Mouse (Mus musculus): ENCODE results near the gene Brpf1.

Gene Brpf1

DNA sequence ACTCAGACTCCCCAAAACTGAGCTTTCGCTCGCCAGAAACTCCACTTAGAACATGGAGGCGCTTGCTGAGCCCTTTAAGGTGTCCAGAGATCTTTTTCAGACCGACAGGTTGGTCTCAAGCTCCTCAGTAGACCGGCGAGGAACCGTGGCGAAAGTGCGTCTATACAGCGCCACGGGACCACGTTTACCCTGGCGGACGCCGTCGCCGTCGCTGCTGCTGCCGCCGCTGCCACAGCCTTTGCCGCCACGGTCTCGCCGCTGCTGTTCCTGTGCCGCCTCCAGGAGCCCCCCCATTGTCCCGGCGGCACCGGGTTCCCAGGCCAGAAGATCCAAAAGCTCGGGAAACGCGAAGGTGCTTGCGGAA, at the start of gene Brpf1:
Gene Brpf1, plus strand, starts transcription at position 152 of the 364 bp plus-strand sequence.
- DNase-seq, result no peak

DNA sequence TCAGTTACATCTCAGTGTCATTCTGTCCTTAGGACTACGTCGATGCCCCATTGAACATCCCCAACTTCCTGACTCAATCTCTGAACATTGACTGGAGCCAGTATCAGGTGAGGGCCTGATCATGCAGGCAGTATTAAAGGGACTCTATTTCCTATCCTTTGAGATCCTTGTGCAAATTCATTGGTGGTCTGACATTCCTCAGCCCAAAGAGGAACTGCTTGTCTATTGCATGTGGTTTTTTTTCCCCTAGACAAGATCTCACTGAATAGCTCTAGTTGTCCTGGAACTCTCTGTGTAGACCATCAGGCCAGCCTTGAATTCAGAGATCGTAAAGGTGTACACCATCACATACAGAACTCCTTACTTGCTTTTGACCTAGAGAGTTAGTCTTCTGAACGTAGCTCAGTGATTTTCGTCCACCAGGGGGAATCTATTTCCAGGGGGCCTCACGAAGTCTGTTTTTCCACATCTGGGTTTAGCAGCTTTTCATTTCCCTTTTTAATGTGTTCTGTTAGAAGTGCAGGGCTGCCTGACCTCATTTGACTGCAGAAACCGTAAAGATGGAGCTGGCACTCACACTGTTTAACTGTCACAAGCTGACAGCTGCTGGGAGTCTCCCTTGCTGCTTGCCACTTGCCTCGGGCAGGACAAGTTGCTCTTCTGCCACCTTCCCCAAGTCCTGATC, 45.6 kb upstream of the Brpf1 start:
- DNase-seq, result no peak

DNA sequence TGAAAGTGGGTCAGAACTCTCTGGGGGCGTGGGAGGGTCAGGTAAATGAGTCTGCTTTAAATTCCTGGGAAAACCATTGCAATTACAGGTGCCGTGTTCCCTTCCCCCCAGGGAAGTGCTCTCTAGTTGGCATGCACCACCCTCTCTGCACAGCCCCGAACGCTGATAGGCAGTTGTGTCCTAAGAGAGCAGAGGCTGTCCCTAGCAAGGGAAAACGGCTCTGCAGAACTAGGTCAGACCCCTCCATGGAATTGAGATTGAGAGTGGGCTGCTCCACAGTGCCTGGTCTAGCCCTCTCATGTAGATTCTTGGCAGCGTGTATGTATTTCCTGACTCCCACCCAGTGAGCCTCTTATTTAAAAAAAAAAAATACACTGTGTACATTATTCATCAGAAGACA, 43.4 kb upstream of the Brpf1 start:
- DNase-seq, result no peak

DNA sequence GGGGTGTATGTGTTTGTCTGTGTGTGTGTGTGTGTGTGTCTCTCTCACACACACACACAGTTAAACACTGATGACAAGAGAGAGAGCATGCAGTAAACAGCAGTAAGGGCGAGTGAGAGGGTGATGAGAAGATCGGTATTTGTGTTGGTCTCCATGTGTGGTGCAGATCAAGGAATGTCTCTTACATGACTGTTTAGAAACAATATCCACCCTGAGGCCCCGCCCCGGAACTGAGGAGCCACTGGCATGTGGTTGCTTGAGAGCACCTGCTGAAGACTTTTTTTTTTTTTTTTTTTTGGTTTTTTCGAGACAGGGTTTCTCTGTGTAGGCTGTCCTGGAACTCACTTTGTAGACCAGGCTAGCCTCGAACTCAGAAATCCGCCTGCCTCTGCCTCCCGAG, 42.5 kb upstream of the Brpf1 start:
- no peak for DNase-seq

DNA sequence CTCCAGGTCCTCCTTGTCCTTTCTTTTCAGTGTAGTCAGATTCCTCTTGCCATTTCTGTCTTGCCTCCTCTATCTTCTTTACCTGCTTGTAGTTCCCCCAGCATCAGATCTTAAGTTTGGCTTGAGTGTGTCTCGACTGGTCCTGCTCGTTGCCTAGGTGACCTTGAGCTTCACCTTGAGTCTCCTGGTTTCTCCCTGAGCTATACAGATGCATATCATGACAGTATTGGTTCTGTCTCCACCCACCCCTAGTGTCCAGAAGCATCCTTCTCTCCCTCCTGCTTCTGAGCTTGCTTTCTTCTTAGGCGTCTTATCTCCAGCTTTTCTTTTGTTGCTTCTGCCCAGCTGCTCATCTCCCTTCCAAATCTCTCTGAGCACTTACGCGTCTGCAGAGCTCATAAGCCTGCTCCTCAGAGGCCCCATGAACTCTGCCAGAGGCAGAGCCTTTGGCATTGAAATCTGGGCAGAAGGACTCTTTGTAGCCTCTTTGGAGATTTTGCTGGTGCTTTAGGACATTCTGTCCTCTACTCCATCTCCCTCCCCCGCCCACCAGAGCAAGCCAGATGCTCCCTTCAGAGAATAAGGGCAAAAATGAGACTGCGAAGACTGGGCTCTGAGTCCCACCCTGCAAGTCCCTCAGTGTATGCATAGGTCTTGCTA, 39.8 kb upstream of the Brpf1 start:
- DNase-seq, result no peak

DNA sequence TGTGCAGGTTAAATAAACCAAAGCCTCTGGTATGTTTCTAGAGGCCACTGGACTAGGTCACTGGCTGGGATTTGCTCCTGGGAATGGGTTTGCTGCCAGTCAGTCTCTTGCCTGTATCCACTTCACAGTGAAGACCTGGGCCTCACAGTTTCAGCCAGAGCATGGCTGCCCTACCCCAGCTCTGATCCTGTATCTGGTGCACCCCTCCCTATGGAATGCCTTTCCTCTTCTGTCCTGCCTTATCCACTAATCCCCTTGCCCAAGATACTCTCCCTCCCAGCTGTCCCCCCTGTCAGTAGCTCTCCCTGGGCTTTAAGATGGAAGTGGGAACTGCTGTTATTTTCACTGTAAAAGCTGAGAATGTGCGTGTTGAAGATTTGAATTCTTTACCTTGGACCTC, 38.9 kb upstream of the Brpf1 start:
- DNase-seq, result no peak

DNA sequence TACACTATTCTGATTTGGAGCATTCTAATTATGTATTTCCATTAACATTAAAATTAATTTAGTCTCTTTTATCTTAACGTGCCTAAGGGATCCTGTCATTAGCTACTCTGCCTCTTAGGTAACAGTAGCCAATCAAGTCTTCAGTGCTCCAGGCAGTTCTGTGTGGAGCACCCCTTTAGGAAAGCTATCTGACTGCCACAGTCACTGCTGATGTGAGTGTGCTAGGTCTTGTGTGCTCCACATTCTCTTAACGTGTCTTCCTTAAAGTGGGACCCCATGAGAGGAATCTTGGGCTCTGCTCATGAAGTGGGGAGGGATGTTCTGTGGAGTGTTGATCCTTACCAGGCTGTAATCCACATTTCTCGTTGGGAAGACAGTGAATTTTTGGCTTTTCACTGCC, 34.6 kb upstream of the Brpf1 start:
- no peak for DNase-seq

DNA sequence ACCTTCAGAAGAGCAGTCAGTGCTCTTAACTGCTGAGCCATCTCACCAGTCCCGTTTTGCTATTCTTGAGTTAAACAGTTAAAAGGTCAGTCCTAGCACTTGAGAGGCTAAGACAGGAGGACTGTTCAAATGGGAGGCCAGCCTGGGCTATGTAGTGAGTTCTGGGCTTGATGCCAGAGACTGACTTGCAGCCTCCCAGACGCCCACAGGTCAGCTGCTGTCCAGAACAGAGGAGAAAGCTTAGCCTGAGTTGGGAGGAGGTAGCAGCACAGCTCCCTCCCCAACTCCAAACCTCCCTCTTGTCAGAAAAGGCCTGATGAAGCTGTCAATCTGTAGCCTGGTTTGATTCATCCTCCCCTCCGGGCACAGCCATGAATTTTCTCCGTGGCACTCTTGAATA, 30.1 kb upstream of the Brpf1 start:
- no peak for DNase-seq

DNA sequence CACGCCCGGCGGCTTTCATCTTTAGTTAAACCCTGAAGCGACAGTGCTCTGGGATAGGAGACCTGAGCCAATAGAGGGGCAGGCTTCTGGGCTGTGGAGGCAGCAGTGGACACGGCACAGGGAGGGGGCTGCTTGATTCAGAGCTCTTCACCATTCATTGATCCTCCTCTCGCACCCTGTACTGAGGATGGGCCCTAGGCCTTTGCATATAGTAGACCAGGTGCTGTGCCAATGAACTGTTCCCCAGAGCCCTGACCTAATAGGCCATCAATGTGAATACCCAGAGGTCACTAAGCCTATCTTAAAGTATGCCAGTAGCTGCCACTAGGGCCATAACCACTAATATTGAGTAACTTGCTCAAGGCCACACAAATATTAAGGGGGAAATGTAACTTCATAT, 25.3 kb upstream of the Brpf1 start:
- no peak for DNase-seq

DNA sequence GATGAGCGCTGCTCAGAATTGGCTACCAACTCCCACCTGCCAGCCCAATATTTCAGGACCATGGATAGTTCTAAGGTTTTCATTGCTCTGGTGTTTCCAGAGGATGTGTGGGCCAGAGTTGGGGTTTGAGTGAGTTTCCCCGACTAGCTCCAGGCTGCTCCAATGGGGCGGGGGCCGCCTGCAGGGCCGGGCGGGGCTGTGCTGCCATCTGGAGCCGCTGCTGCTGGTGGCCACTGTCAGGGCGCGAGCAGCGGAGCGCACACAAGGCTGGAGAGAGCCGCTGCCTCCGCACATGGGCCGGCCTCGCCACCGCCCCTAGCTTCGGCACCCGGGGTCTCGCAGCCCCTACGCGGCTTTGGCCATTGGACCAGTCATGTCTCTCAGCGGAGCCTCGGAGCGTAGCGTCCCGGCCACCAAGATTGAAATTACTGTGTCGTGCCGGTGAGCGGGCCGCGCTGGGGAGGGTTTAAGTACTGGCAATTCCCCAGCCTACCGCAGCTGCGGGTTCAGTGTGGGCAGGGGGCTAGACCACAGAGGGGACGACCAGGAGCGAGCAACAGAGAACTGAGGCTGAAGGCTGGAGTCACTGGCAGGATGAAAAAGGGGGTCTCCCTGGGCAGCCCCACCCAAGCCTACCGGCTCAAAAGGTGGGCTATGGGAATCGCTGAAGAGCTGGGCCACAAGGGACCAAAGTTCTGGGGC, 24.7 kb upstream of the Brpf1 start, which contains the start of gene Cpne9:
Gene Cpne9, plus strand, starts transcription at position 207 of the 702 bp plus-strand sequence.
- no peak for DNase-seq

DNA sequence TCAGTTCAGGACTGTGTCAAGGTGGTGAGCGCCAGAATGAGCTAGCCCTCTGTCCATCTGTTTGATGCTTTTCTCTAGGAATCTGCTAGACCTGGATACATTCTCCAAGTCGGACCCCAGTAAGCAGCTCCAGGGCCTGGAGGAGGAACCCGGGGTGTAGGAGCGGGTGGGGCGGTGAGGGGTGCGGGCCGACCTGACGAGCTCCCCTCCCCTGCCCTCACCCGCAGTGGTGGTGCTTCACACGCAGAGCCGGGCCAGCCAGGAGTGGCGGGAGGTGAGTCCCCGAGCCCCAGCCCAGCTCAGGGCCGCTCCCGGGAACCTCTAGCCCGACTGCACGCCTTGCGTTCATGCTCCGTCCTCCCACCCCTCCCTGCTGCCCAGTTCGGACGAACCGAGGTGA, 24.0 kb upstream of the Brpf1 start:
- no peak for DNase-seq

DNA sequence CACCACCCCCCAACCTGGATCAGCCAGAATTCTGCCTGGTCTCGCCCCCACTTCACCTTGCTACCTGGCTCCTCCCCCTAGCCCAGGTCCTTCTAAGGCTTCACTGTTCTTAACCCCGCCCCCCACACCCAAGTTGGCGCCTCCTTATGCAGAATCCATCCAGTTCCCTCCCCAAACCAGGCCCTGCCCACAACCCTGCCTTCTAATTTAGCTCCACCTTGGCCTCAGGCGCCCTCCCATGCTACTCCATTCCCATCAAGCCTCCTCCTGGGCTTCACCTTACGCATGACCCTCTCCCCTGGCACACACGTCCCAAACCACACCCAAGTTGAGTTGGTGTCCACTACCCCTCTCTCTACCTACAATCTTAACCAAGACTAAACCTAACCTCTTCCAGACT, 23.4 kb upstream of the Brpf1 start:
- no peak for DNase-seq

DNA sequence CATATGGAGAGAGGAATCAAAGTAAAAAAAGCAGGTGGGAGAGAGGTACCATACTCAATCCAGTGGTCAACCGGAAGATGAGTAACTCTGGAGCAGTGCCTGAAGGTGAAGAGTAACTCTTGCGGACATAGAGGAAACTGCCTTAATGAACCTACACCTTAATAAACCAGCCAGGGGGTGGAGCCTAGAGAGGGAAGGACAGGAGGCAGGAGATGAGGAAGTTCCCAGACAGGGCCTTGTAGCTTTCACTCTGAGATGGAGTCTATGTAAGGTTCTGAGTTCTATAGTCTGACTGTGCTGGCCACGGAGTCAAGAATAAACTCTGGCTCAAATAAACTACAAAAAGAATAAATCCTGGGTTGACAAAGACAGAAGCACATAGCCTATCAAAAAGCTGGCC, 22.0 kb upstream of the Brpf1 start:
- no peak for DNase-seq

DNA sequence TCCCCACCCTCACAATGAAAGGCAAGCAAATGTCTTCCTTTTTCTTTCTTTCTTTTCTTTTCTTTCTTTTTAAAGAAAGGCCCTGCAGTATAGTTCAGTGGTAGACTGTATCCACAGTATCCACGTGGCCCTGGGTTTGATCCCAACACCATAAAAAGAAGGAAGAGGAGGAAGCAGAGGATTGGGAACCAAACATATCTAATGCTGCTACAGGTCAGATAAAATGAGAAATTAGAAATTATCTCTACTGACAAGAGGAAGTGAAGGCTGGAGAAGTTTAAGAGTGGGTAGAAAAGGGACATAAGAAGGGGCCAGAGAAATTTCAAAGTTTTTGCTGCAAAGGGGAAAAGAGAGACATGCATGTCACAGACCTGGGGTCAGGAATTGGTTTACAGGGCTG, 20.6 kb upstream of the Brpf1 start:
- DNase-seq, result no peak

DNA sequence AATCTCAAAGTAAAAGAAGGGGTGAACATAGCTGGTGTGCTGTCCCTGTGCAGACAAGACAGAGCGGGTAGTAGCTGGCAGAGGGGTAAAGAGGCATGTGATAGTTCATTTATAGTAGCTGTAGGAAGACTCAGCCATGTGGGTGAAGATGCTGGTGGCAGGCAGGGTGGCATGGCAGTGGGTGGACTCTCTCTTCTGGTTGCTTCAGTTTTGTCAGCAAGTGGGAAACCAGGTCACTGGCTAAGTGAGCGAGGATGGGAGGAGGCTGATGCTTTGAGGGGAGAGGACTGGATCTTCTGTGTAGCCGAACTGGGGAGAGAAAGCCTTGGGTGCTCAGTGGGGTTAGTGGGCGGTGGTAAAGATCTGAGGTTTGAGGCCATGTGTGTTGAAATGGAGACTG, 19.7 kb upstream of the Brpf1 start:
- no peak for DNase-seq

DNA sequence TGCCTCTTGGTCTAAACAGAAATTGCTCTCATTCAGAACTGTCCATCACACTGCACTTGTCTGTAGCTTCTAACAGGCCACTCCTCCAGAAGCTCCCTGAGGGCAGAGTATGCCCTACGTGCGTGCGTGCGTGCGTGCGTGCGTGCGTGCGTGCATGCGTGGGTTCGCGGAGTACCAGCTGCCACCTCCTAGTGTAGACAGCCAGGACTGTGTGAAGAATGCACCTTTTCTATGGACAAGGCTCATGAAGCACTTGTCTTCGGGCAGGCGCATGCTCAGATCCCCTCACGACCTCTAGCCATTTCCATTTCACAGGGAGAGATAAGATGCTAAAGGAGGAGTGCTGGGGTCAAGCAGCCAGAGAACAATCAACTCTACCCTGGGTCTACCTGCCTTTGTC, 17.6 kb upstream of the Brpf1 start:
- no peak for DNase-seq

DNA sequence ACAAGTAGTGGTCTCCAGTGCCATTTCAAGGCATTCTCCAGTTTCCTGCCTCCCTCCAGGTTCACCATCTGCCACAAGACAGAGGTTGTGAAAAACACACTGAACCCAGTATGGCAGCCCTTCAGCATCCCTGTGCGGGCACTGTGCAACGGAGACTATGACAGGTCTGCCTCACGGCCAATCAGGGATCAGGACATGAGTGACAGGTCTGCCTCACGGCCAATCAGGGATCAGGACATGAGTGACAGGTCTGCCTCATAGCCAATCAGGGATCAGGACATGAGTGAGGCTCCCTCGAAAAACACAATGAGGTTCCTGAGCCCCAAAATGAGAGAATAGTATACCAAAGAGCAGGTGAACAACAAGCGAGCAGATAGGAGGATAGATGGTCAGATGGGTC, 16.6 kb upstream of the Brpf1 start:
- DNase-seq, result no peak

DNA sequence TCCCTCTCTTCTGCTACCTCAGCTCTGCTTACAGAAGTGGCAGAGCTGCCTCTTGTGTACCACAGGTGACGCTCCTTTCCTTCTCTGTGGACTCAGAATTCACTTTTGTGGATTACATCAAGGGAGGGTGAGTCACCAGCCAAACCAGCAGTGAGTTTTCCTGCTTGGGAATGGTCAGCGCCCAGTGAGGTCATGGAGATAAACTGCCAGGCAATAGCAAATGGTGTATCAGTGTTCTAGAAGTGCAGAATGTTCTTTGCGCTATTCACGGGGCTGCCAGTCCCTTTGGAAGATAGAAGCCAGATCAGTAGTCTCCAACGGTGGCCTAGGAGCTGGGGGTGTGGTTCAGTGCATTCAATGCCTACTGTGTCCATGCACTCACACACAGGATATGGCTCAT, 14.0 kb upstream of the Brpf1 start:
- DNase-seq, result no peak

DNA sequence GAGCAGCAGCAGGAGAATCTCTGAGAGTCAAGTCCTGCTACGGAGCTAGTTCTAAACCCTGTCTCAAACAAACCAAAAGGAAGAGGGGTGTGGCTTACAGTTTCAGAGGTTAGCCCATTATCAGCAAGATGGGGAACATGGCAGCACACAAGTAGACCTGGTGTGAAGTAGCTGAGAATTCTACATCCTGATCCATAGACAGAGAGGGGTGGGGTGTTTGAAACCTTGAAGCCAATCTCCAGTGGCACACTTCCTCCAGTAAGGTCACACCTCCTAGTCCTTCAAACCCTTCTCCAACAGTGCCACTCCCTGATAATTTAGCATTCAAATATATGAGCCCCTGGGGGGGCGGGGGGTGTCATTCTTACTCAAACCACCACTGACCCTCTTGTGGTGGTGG, 10.9 kb upstream of the Brpf1 start:
- no peak for DNase-seq

DNA sequence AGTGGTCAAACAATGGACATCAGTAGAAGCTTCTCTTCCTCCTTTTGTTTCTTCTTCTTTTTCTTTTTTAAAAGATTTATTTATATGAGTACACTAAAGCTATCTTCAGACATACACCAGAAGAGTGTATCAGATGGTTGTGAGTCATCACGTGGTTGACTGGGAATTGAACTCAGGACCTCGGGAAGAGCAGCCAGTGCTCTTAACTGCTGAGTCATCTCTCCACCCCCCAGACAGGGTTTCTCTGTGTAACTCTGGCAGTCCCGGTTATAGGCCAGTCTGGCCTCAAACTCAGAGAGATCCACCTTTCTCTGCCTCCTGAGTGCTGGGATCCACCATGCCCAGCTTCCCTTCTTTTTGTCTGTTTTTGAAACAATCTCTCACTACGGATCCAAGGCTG, 10.3 kb upstream of the Brpf1 start:
- DNase-seq, result no peak

DNA sequence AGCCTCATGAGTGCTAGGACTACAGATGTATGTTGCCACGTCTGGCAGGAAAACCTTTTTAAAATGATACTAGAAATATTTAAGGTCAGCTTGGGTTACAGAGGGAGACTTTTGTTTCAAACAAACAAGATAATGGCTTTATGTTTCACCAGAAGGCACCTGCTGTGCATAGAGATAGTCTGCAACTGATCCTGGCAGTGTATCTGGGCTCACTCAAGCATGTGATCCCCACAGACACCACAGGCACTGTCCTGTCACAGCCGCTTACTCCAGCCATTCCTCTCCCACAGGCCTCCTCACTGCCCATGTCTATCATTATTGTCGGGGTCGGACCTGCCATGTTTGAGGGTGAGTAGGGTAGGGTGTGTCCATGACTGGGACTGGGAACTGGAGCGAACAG, 5.6 kb upstream of the Brpf1 start:
- DNase-seq, result no peak

DNA sequence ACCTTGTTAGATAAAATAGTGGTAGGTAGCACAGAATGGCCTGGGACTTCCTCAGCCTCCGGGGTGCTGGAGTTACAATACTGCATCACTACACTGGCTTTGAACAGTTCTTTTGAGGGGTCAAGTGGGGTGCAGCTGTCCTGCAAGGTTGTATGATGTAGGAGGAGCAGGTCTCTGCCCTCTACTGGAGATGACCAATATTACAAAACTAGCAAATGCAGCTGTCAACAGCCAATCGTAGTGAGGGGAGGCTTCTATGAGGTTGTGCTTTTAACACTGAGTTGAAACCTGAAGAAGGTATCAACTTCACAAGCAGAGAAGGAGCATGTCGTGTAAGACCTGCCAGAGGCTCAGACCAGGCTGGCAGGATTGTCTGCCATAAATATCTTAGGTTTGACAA, 4.7 kb upstream of the Brpf1 start:
- no peak for DNase-seq

DNA sequence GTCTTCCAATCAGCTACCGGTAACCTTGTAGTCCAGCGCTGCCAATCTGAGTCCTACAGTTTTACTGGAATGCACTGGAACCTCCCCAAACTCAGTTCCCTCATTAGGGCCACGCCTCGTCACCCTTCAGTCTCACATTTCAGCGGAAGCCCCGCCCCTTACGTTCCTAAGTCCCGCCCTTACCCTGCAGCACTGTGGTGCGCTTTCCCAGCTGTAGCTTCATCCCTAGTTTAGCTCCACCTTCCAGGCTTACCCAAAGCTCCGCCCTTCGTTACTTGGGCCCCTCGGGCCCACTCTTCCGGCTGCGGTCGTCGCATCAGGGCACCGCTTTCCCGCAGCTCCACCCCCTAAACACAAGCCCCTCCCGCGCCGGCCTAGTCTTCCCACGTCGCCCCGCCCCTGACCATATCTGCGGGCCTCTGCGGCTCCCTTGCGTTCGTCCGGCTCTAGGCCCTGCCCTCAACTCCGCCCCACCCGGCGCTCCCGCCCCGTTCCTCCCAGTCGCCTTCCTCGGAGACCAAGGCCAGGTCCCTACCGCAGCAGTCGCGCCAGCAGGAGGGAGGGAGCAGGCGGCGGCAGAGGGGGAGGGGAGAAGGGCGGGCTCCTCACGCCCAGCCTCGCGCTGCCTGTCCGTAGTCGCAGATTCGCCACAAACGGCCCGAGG, 483 bp upstream of the Brpf1 start:
- peak; percentile 100 for DNase-seq

All from kidney, adult 11 months (tissue).